Mouse (Mus musculus): ENCODE measurements around the gene Srsf6. TPM values are rescaled to one million over a fixed set of nuclear protein-coding genes. Genes with fewer than 3 reads are reported as not detected.

Gene Srsf6
- total and polyA plus RNA-seq, 2 experiments from 2014 or later = 59.2 to 71.6 TPM

DNA sequence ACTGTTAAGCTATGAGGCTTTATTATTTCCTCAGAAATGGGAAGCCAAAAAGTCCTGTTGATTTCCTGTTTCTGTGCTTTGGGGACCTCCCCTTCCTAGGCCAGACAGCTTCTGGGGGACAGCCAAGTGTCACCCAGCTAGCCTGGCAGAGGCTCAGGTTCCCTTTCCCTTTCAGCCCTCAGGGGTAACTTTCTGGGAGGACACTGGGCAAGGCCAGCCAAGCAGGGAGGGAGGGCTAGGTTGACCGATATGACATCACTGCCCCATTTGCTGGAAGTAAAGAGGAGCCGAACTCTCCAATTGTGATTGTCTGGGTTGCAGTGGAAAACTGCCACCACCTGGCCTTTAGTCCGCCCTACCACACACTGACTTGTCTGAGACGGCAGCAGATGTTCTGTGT lies 44.7 kb downstream of the Srsf6 start:
- WGBS = 61% methylated on average over 4 of the region's 4 CpGs
- no peak overlapping the region for H3K27ac ChIP-seq (ENCODE audit: low read depth)
- no peak for ATAC-seq (ENCODE audit: insufficient read depth, low read depth)

DNA sequence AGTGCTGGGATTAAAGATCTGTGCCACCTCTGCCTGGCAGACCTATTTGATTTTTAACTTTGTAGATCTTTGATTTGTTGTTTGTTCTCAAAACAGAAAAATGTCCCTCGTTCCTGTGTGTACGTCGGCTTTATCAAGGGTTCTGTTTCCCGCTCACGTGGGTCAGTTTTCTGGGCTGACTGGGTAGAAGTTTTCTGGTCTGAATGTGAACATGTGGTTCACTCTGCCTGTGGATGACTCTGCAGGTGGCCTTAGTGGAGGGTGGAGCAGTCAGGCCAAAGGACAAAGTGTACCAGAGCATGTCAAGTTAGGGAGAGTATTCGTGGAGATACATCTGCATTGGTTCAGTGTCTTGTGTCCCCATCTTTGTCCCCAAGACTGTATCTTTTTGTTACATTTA lies 53.1 kb downstream of the Srsf6 start:
- 77% methylated on average over 6 of the region's 6 CpGs for WGBS
- no peak for ATAC-seq (ENCODE audit: insufficient read depth, low read depth)
- no peak overlapping the region for H3K4me3 ChIP-seq (ENCODE audit: low read depth, low read length)
- no peak overlapping the region for H3K4me2 ChIP-seq (ENCODE audit: low read depth, low read length)
- H3K27me3 ChIP-seq (ENCODE audit: control insufficient read depth, insufficient read depth, low read length) = no peaks in the 10 kb centered on the region
- no peaks in the 10 kb centered on the region for H3K9me3 ChIP-seq (replicated peaks; ENCODE audit: control insufficient read depth, low read length)
- no peak overlapping the region for H3K9ac ChIP-seq (replicated peaks; ENCODE audit: low read depth, low read length)
- no peaks in the 10 kb centered on the region for H3K36me3 ChIP-seq (replicated peaks; ENCODE audit: control insufficient read depth, insufficient read depth, low read length)
- DNase-seq (ENCODE audit: low spot score) = no peak
- no peak for TF ChIP-seq CTCF (IDR thresholded peaks at IDR 0.05; ENCODE audit: low read depth)
- TF ChIP-seq EP300 (IDR thresholded peaks at IDR 0.05; ENCODE audit: low read depth) = no peak
- H3K27ac ChIP-seq (ENCODE audit: low read depth) = no peak overlapping the region
- peaks cover 6% of the 10 kb centered on the region; the same call in 1 of the 2 replicates for H3K4me1 ChIP-seq (ENCODE audit: control insufficient read depth, insufficient read depth)

More for the DNA sequence above, 44.7 kb downstream of the Srsf6 start:
- no peaks in the 10 kb centered on the region for H3K36me3 ChIP-seq (replicated peaks; ENCODE audit: control insufficient read depth, insufficient read depth, low read length)
- H3K4me3 ChIP-seq (ENCODE audit: low read depth, low read length) = no peak overlapping the region
- H3K4me1 ChIP-seq (ENCODE audit: control insufficient read depth, insufficient read depth) = peaks cover 10% of the 10 kb centered on the region; the same call in 1 of the 2 replicates
- no peaks in the 10 kb centered on the region for H3K27me3 ChIP-seq (ENCODE audit: control insufficient read depth, insufficient read depth, low read length)
- no peaks in the 10 kb centered on the region for H3K9me3 ChIP-seq (replicated peaks; ENCODE audit: control insufficient read depth, low read length)
- no peak for DNase-seq (ENCODE audit: low spot score)
- H3K9ac ChIP-seq (replicated peaks; ENCODE audit: low read depth, low read length) = no peak overlapping the region
- no peak overlapping the region for H3K4me2 ChIP-seq (ENCODE audit: low read depth, low read length)
- TF ChIP-seq CTCF (IDR thresholded peaks at IDR 0.05; ENCODE audit: low read depth) (no peak), EP300 (IDR thresholded peaks at IDR 0.05; ENCODE audit: low read depth) (no peak)

DNA sequence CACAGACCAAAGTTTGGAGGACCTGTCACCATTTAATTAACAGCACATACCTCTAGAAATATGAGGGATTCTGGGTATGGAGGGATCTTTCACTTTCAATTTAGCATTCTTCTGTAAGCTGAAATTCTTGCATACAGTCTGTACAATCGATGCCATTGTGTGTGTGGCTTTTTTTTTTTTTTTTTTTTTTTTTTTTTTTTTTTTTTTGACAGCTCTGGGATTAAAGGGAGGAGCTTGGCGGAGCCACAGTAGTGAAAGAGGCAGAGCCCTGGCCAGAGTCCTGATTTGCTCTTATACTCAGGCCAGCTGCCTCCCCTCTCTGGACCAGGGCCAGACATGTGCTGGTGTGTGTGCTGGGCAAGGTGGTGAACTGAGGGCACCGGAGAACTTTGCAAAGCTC lies 54.6 kb downstream of the Srsf6 start:
- Histone ChIP-seq H3K27ac (ENCODE audit: low read depth) (no peak overlapping the region), H3K9me3 (replicated peaks; ENCODE audit: control insufficient read depth, low read length) (no peaks in the 10 kb centered on the region), H3K4me3 (ENCODE audit: low read depth, low read length) (no peak overlapping the region), H3K4me1 (ENCODE audit: control insufficient read depth, insufficient read depth) (peaks cover 6% of the 10 kb centered on the region; the same call in 1 of the 2 replicates), H3K27me3 (ENCODE audit: control insufficient read depth, insufficient read depth, low read length) (no peaks in the 10 kb centered on the region), H3K36me3 (replicated peaks; ENCODE audit: control insufficient read depth, insufficient read depth, low read length) (no peaks in the 10 kb centered on the region), H3K9ac (replicated peaks; ENCODE audit: low read depth, low read length) (no peak overlapping the region), H3K4me2 (ENCODE audit: low read depth, low read length) (no peak overlapping the region)
- ATAC-seq (ENCODE audit: insufficient read depth, low read depth) (peak; percentile 96), DNase-seq (ENCODE audit: low spot score) (peak; percentile 81)
- TF ChIP-seq EP300 (IDR thresholded peaks at IDR 0.05; ENCODE audit: low read depth) (no peak), CTCF (IDR thresholded peaks at IDR 0.05; ENCODE audit: low read depth) (no peak)
- 26% methylated on average over 3 of the region's 3 CpGs for WGBS

Other genes with a start within 250 kb of the Srsf6 start
- gene L3mbtl1, start 11.9 kb downstream of the Srsf6 start, total RNA-seq (2014; rRNA removed; ENCODE audit: low replicate concordance) = not detected in 2 replicates
- not detected in 2 replicates for gene L3mbtl1, start 11.9 kb downstream of the Srsf6 start, polyA plus RNA-seq (2015; fragmentation: Nextera tagmentation; extraction: Ambion mirVana)
- gene Sgk2, start 55.8 kb downstream of the Srsf6 start, total RNA-seq (2014; rRNA removed; ENCODE audit: low replicate concordance) = not detected in 2 replicates
- not detected in 2 replicates for gene Sgk2, start 55.8 kb downstream of the Srsf6 start, polyA plus RNA-seq (2015; fragmentation: Nextera tagmentation; extraction: Ambion mirVana)
- 15.4 and 18.5 TPM in 2 replicates for gene Ift52, start 85.8 kb downstream of the Srsf6 start, total RNA-seq (2014; rRNA removed; ENCODE audit: low replicate concordance)
- gene Ift52, start 85.8 kb downstream of the Srsf6 start, polyA plus RNA-seq (2015; fragmentation: Nextera tagmentation; extraction: Ambion mirVana) = 28.2 and 31.3 TPM in 2 replicates
- gene Mybl2, start 123.2 kb downstream of the Srsf6 start, total RNA-seq (2014; rRNA removed; ENCODE audit: low replicate concordance) = 2.8 and 4.3 TPM in 2 replicates
- 3.4 and 3.8 TPM in 2 replicates for gene Mybl2, start 123.2 kb downstream of the Srsf6 start, polyA plus RNA-seq (2015; fragmentation: Nextera tagmentation; extraction: Ambion mirVana)
- not detected in 2 replicates for gene Gtsf1l, start 156.3 kb downstream of the Srsf6 start, total RNA-seq (2014; rRNA removed; ENCODE audit: low replicate concordance)
- not detected in 2 replicates for gene Gtsf1l, start 156.3 kb downstream of the Srsf6 start, polyA plus RNA-seq (2015; fragmentation: Nextera tagmentation; extraction: Ambion mirVana)